Mouse (Mus musculus) cerebellum, adult 9-10 months (tissue): ENCODE data around the gene Ciita.

ENCODE experiments used
- DNase-seq: peaks from one replicate; pipeline ENCODE4 v3.0.0; 2022

Ciita gene

DNA sequence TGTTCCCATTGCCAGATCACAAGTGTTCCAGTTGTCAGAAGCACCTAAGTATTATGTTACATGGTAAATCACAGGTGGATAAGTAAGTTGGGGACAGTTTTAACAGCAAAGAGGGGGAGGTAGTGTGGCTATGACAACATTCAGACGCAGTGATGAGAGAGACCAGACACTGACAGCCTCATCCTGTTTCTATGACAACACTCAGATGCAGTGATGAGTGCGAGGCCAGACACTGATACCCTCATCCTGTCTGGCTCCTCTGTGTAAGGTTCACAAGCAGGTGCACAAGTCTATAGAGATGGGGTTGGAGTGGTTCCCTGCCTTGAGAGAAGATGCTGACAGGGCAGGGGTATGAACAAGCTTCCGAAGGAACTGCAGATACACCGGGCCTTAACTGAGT, 87.3 kb downstream of the Ciita start:
- DNase-seq, result no peak

DNA sequence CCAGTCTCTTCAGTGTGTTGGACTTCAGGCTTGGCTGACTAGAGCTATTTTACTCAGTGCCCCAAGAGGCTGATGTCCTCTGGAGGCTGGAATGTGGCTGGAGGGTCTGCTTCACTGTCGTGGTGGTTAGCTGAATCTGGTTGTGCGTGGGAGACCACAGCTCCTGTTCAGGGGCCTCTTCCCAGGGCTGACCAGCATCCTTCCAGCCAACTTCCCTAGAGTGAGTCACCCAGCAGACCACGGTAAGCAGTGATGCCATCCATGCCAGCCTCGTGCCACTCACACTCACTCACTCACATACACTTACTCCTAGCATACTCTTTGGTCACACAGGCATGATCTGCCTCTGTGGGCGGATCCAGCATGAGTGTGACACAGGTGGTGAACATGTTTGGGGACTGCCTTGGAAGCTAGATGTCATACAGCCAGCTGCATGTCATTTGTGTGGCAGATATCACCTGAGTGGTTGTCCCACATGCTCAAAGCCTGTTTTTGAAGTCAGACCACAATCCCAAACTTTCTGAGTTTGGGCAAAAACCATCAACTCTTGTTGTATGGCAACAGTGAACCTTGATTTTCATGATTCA, 90.0 kb downstream of the Ciita start:
- DNase-seq, result no peak

DNA sequence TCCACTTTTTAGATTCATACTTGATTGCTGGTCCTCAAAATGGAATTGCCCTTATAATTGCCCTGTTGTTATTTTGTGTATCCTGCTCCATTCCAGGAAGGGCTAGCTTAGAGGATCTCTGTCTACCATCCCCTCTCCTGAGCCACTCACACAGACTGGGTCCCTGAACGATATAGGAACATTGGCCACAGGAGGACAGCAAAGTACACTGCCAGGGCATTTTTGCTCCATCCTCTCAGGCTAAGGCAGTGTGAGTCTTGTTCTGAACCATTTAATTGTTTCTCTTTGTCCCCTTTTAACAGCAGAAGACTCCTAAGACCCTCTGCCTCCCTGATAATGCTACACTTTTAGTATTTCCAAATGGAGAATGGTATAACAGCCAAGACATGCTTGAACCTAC, 90.8 kb downstream of the Ciita start:
- peak; percentile 74 for DNase-seq

DNA sequence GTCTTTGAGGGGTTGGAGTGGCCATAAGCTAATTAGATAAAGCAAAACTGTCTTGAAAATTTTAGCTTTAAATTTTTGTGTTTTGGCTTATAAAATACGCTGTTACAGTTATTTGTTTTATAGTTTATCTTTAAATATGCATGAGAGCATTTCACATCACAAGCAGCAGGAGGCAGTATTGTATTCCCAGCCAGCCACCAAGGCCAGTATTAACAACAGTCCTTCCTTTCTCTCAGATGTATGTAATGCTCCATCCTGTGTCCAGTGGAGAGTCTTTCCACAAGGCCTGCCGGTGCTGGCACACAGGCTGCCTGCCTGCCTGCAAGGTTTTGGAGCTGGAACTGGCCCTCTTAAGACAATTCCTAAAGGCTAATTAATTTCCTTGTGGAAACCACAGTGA, 92.0 kb downstream of the Ciita start:
- DNase-seq, result no peak

GRCm38 (mm10) chr16:10574936-10575335, 95.1 kb downstream of the Ciita start:
- no peak for DNase-seq

- no peak for DNase-seq
These were observed 96.1 kb downstream of the Ciita start for GRCm38 (mm10) chr16:10575915-10576314.

DNA sequence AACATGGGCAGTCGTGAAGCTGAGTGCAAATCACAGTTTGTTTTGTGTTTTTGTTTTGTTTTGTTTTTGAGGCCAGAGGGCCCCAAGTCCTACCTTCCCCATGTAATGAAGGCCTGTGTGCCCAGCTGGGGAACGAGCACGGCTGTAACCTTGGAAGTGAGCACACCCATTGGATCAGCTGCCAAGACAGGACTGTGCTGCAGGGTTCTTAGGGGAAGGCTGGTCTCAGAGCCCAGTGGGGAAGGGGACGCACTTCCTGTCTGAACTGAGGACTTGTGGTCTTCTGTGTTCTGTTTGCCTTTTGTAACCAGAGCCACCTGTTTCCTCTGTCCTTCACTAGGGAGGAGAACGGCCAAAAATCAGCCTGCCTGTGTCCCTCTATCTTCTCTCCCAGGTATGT, 97.7 kb downstream of the Ciita start:
- no peak for DNase-seq
